Comparison of ENCODE assay signal across 8 mouse cellular contexts in genomic region chr12:20990132-20990531, GRCm38 (mm10). TPM values are rescaled to one million over a fixed set of nuclear protein-coding genes. Genes with fewer than 3 reads are reported as not detected.
DNase-seq lines count a peak whose midpoint lies in the region; ATAC-seq lines count a peak whose summit lies in the region.
"Not testable (repeated sequence)": the region's sequence is repeated elsewhere in the genome, so short reads cannot be mapped to it uniquely, and the experiment has no call there.

Gene Asap2 (plus strand): TSS chr12:20990459.

- H3K36me3 ChIP-seq in hindbrain, embryonic 10.5 days; liver, embryonic 12.5 days; stomach, embryonic 14.5 days (ENCODE audit: control insufficient read depth, insufficient read depth, low read length): not testable (repeated sequence)

- under 1% methylated on average over 32 of the region's 38 CpGs for WGBS in hindbrain, embryonic 10.5 days
- under 1% methylated on average over 33 of the region's 38 CpGs for WGBS in liver, embryonic 12.5 days (ENCODE audit: insufficient replicate concordance)
- 0% methylated on average over 20 of the region's 38 CpGs for WGBS in stomach, embryonic 14.5 days

- H3K4me2 ChIP-seq in liver, embryonic 12.5 days: peak within 1 kb of the TSS; percentile 72
- H3K4me2 ChIP-seq in stomach, embryonic 14.5 days (replicated peaks; ENCODE audit: low read depth, low read length): peak within 1 kb of the TSS; percentile 34

- H3K27me3 ChIP-seq in hindbrain, embryonic 10.5 days (ENCODE audit: insufficient read depth, poor library complexity, severe bottlenecking); liver, embryonic 12.5 days (replicated peaks); stomach, embryonic 14.5 days (ENCODE audit: control insufficient read depth, insufficient read depth, low read length): not testable (repeated sequence)

- peak; percentile 2 for DNase-seq in CD4-positive, CD25-positive, alpha-beta regulatory T cell, adult 2 months (ENCODE audit: low read depth, low spot score)
- peak; percentile 36 to 59 for DNase-seq in cerebellum, postnatal 10 days
- DNase-seq in frontal cortex, postnatal 36 days (ENCODE audit: low spot score in 2 of 2): peak; percentile 55 to 59
- DNase-seq in hindbrain, embryonic 10.5 days (ENCODE audit: low spot score): peak; percentile 14
- DNase-seq in layer of hippocampus, adult 18-20 months (ENCODE audit: low spot score in 2 of 2): peak; percentile 55 to 66
- DNase-seq in neural tube, embryonic 10.5 days (ENCODE audit: extremely low spot score, low spot score): peak; percentile 13

- H3K9ac ChIP-seq in liver, embryonic 12.5 days; stomach, embryonic 14.5 days (replicated peaks; ENCODE audit: low read depth, low read length): not testable (repeated sequence)

- peak within 1 kb of the TSS; percentile 64 for H3K4me3 ChIP-seq in hindbrain, embryonic 10.5 days
- H3K4me3 ChIP-seq in liver, embryonic 12.5 days: peak within 1 kb of the TSS; percentile 59
- H3K4me3 ChIP-seq in stomach, embryonic 14.5 days (ENCODE audit: low read depth, low read length): peak within 1 kb of the TSS; percentile 36

- H3K4me1 ChIP-seq in hindbrain, embryonic 10.5 days (replicated peaks); liver, embryonic 12.5 days; stomach, embryonic 14.5 days (ENCODE audit: control insufficient read depth, insufficient read depth, low read length): not testable (repeated sequence)

- peak within 1 kb of the TSS; percentile 86 for H3K27ac ChIP-seq in hindbrain, embryonic 10.5 days
- not testable (repeated sequence) for H3K27ac ChIP-seq in liver, embryonic 12.5 days; stomach, embryonic 14.5 days (ENCODE audit: low read length)

- not testable (repeated sequence) for H3K9me3 ChIP-seq in hindbrain, embryonic 10.5 days; liver, embryonic 12.5 days (replicated peaks); stomach, embryonic 14.5 days (ENCODE audit: control insufficient read depth, low read depth, low read length)

- not testable (repeated sequence) for ATAC-seq in liver, embryonic 12.5 days; stomach, embryonic 14.5 days (ENCODE audit: insufficient number of reproducible peaks, insufficient read depth, low FRiP score, low read depth)

RNA-seq across cellular contexts. Expression of gene Asap2, which starts in this region (rescaled TPM):
- polyA plus RNA-seq in hindbrain, embryonic 10.5 days (2016; fragmentation: Nextera tagmentation; extraction: Ambion mirVana): 13.8 and 14.1 TPM in 2 replicates
- total RNA-seq in layer of hippocampus, adult 18-20 months (2021): 10 to 100 TPM; 38.3 to 40.0 TPM
- 2.8 and 3.1 TPM in 2 replicates for polyA plus RNA-seq in liver, embryonic 12.5 days (2016; fragmentation: Nextera tagmentation; extraction: Ambion mirVana)
- 10.9 and 11.9 TPM in 2 replicates for polyA plus RNA-seq in stomach, embryonic 14.5 days (2014; fragmentation: Nextera tagmentation; extraction: Ambion mirVana)

Comparison
In these comparisons a context has a peak if more than half of its experiments do, and no peak if none do; other contexts are left out.
1. DNase-seq: peak in every context shown above with its lines; median percentile 60 in layer of hippocampus, adult 18-20 months; 57 in frontal cortex, postnatal 36 days; 48 in cerebellum, postnatal 10 days; 14 in hindbrain, embryonic 10.5 days; 13 in neural tube, embryonic 10.5 days; 2 in CD4-positive, CD25-positive, alpha-beta regulatory T cell, adult 2 months.